ENCODE assay signal across 20 mouse cellular contexts in the genomic region with DNA sequence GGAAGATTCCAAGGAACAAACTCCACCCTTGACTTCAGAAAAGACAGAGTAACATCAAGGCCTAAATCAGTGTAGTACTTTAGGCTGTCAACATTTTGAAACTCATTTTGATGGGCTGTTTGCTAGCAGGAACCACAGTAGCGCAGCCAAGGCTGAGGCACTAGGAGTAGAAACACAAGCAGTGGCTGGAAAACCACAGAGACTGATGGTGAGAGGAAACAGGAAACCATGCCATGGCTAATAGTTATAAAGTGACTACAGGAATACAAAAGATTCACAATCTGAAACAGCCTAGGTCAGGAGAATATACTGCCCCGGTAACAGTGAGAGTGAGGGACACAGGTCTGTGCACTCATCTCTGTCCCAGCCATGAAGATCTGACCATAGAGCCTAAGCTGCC.
"Had no signal": no experiment of that assay in that cellular context is flagged by ENCODE, and none has a peak within 500 bp of the region (broad histone marks: within the 10 kb centered on the region; RNA-seq: fewer than 3 reads in every experiment).

No protein-coding gene starts in this region.

- DNase-seq: cerebellum, adult 2 months; cerebellum, adult 8-10 months; cerebellum, adult 9-10 months; cerebellum, adult 9-11 months; cerebellum, postnatal 10 days; cerebellum, postnatal 14 days; cerebellum, postnatal 25 days; cerebellum, postnatal 36 days; embryo, embryonic 11 days; forebrain, postnatal 0 days; gastrocnemius, adult 2 months; gastrocnemius, postnatal 10 days; gastrocnemius, postnatal 14 days; gastrocnemius, postnatal 25 days; gastrocnemius, postnatal 36 days; heart, adult 2 months had no signal

- ATAC-seq: forebrain, embryonic 13.5 days; forebrain, embryonic 14.5 days; forebrain, embryonic 15.5 days; forebrain, embryonic 16.5 days; forebrain, postnatal 0 days had no signal
